Mouse (Mus musculus) bone marrow, adult 2 months (tissue): Measurements from ENCODE around the gene Acss3.

Experiments
- CTCF ChIP-seq: fragments of 200-500 bp; IDR thresholded peaks from 2 replicates; pipeline ENCODE4 v1.5.1; 2011; ENCODE audit warnings: low read length, control low read depth; ENCODE audit not compliant: control insufficient read depth, insufficient read depth
- POLR2A ChIP-seq: fragments of 200-500 bp; IDR thresholded peaks from 2 replicates; pipeline ENCODE4 v1.6.1; 2011; ENCODE audit warnings: low read depth, mild to moderate bottlenecking, control low read depth, low read length, borderline replicate concordance; ENCODE audit not compliant: control insufficient read depth

DNA sequence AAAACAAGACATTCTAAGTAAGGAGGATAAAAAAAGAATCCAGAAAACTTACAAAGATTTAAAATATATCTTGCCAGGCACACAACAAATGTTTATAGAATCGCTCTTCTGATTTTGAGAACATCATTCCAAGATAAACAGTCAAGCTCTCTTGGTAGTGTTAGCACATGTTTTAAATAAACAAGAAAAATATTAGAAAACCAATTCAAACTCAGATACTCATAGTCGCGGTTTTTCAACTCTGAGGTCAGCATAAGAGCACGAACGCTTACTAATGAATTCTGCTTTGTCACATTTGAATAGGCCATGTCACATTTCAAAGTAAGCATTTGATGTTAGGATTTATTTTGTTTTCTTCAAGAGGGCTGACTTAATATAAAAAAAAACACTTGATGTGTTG lies 102.3 kb downstream of the Acss3 start:
- TF ChIP-seq CTCF (no peak), POLR2A (no peak)
